Mouse (Mus musculus) ES-Bruce4 (cell line): ENCODE results near the gene Pth2. TPM values are rescaled to one million over a fixed set of nuclear protein-coding genes. Genes with fewer than 3 reads are reported as not detected.
"Not testable (repeated sequence)": the region's sequence is repeated elsewhere in the genome, so short reads cannot be mapped to it uniquely, and the experiment has no call there.

Source experiments
- H3K27ac ChIP-seq: 2 replicates; pipeline ENCODE4 v1.5.1; 2012; ENCODE audit warnings: low read length, inconsistent platforms; ENCODE audit not compliant: insufficient read depth
- H3K27me3 ChIP-seq: 2 replicates; pipeline ENCODE4 v1.6.1; 2012; ENCODE audit warnings: mild to moderate bottlenecking, low read length, inconsistent platforms; ENCODE audit not compliant: control insufficient read depth, poor library complexity, insufficient read depth, severe bottlenecking
- H3K36me3 ChIP-seq: 2 replicates; pipeline ENCODE4 v1.6.1; 2012; ENCODE audit warnings: inconsistent platforms, mild to moderate bottlenecking, low read length, moderate library complexity; ENCODE audit not compliant: control insufficient read depth, poor library complexity, insufficient read depth, severe bottlenecking
- H3K4me1 ChIP-seq: one replicate; pipeline ENCODE4 v1.8.1; 2011; ENCODE audit warnings: low read length; ENCODE audit not compliant: control insufficient read depth, insufficient read depth
- H3K4me3 ChIP-seq: 2 replicates; pipeline ENCODE4 v1.5.1; 2011; ENCODE audit warnings: low read depth, mild to moderate bottlenecking, low read length
- H3K9ac ChIP-seq: 2 replicates; pipeline ENCODE4 v1.6.1; 2012; ENCODE audit warnings: low read depth, mild to moderate bottlenecking, inconsistent platforms; ENCODE audit not compliant: poor library complexity, severe bottlenecking
- H3K9me3 ChIP-seq: replicated peaks from 2 replicates; pipeline ENCODE4 v1.6.1; 2012; ENCODE audit warnings: mild to moderate bottlenecking, low read length, inconsistent platforms; ENCODE audit not compliant: control insufficient read depth, poor library complexity, insufficient read depth, severe bottlenecking
- CTCF ChIP-seq: IDR thresholded peaks from one replicate; pipeline ENCODE4 v1.8.1; 2011; ENCODE audit warnings: low read depth, low read length
- EP300 ChIP-seq: IDR thresholded peaks from 2 replicates; pipeline ENCODE4 v1.6.1; 2011; ENCODE audit warnings: low read depth, low read length; ENCODE audit not compliant: insufficient read depth
- POLR2A ChIP-seq: IDR thresholded peaks from one replicate; pipeline ENCODE4 v1.8.1; 2011; ENCODE audit warnings: low read length; ENCODE audit not compliant: insufficient read depth
- polyA plus RNA-seq: library from polyadenylated mRNA; stranded (reverse); fragments of >200 nt; gene quantifications from 2 replicates; pipeline ENCODE4 v1.2.4, GENCODE M21; 2011; ENCODE audit warnings: low read depth; ENCODE audit not compliant: missing spikeins, insufficient read depth, insufficient read length

The Pth2 gene
- polyA plus RNA-seq, 1 experiment, result not detected

DNA sequence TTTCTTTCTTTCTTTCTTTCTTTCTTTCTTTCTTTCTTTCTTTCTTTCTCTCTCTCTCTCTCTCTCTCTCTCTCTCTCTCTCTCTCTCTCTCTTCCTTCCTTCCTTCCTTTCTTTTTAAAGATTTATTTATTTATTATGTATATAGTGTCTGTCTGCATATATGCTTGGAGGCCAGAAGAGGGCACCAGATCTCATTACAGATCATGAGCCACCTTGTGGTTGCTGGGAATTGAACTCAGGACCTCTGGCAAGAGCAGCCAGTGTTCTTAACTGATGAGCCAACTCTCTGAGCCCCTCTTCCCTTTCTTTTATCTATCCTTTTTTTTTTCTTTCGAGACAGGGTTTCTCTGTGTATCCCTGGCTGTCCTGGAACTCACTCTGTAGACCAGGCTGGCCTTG, 7.0 kb upstream of the Pth2 start:
- H3K27ac ChIP-seq, H3K4me3 ChIP-seq, H3K27me3 ChIP-seq, H3K36me3 ChIP-seq, H3K9me3 ChIP-seq, H3K4me1 ChIP-seq, H3K9ac ChIP-seq: not testable (repeated sequence)
- peak; percentile 17 for TF ChIP-seq CTCF

DNA sequence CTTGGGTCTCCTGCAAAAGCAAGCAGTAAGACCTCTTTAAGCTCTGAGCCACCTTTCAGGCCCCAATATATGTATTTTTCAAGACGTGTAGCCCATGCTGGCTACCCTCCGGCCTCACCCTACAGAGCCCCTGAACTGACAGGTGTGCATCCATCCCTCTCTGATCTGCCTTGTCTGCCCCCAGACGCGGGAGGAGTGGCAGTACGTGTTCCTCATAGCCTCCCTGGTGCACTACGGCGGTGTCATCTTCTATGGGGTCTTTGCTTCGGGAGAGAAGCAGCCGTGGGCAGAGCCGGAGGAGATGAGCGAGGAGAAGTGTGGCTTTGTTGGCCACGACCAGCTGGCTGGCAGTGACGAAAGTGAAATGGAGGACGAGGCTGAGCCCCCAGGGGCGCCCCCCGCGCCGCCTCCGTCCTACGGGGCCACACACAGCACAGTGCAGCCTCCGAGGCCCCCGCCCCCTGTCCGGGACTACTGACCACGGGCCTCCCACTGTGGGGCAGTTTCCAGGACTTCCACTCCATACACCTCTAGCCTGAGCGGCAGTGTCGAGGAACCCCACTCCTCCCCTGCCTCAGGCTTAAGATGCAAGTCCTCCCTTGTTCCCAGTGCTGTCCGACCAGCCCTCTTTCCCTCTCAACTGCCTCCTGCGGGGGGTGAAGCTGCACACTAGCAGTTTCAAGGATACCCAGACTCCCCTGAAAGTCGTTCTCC, 6.1 kb upstream of the Pth2 start:
- no peak overlapping the region for H3K27ac ChIP-seq
- peaks cover 6% of the 10 kb centered on the region for H3K27me3 ChIP-seq
- peaks cover 3% of the 10 kb centered on the region; the same call in 1 of the 2 replicates for H3K9me3 ChIP-seq
- H3K36me3 ChIP-seq, result no peaks in the 10 kb centered on the region
- H3K4me3 ChIP-seq, result peak overlapping the region; percentile 14; the same call in 1 of the 2 replicates
- TF ChIP-seq EP300, result peak; percentile 60; the same call in 1 of the 2 replicates
- TF ChIP-seq CTCF, result no peak
- peaks cover 2% of the 10 kb centered on the region for H3K4me1 ChIP-seq
- H3K9ac ChIP-seq, result 0 out of 2 replicates have a peak overlapping the region, but pooled peaks have one; percentile 6

DNA sequence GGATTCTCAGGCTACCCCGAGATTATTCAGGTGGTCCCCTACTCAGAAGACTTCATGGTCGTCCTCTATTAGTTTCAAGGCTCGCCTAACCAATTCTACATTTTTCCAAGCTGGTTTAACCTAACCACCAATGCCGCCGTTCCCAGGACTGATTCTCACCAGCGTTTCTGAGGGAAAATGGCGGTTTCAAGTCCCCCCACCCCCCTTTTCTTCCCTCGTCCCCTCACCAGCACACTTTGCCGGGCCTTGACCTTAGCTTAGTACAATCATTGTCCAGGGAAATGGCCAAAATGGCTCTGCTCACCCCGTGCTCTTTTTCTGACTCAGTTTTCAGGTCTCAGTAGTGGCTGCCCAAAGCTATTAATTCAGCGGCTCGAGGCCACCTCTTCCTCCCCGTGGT, 5.4 kb upstream of the Pth2 start:
- no peaks in the 10 kb centered on the region for H3K9me3 ChIP-seq
- no peak overlapping the region for H3K4me3 ChIP-seq
- H3K27me3 ChIP-seq, result peaks cover 6% of the 10 kb centered on the region
- peaks cover 2% of the 10 kb centered on the region for H3K4me1 ChIP-seq
- TF ChIP-seq POLR2A, result no peak
- TF ChIP-seq EP300, result no peak
- no peak for TF ChIP-seq CTCF
- H3K27ac ChIP-seq, result no peak overlapping the region
- no peaks in the 10 kb centered on the region for H3K36me3 ChIP-seq
- 0 out of 2 replicates have a peak overlapping the region, but pooled peaks have one; percentile 6 for H3K9ac ChIP-seq

DNA sequence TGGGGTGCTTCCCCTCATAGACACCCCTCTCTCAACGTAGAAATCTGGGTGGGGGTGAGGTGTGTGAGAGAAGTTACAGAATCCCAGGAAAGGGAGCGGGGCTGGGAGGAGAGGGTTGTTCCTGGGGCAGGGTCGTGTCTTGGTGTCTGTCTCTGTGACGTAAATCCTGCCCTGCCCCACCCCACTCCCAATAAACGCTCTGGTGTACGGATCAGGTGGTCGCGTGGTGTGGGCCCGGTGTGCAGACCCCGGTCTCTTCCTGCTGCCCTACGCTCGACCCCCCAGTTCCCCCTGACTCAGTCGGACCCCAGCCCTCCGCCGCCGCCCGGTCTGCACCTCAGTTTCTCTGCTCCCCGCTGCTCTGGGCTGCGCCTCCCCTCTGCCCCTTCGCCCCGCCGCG, 4.9 kb upstream of the Pth2 start:
- Histone ChIP-seq H3K4me3 (peak overlapping the region; percentile 55), H3K4me1 (peaks cover 2% of the 10 kb centered on the region), H3K27ac (no peak overlapping the region), H3K36me3 (no peaks in the 10 kb centered on the region), H3K9ac (peak overlapping the region; percentile 62), H3K9me3 (no peaks in the 10 kb centered on the region), H3K27me3 (peaks cover 6% of the 10 kb centered on the region)
- no peak for TF ChIP-seq POLR2A
- TF ChIP-seq EP300, result no peak
- no peak for TF ChIP-seq CTCF

DNA sequence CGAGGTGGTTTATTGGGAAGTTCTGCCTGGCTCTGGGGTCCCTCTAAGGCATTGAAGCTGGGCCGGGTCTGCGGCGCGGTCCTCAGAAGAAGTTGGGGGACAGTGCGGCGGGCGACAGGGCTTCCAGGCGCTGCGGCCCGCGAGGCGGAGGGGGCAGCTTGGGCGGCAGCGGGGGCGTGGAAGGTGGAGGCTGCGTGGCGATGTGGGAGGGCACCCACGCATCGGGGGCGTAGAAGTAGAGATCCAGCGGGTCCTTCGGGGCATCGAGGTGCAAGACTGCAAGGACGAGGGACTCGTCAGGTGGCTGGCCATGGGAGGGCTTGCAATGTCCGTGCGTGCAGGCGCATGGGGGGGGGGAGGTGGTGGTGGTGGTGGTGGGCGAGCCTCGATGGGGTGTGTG, 4.4 kb upstream of the Pth2 start:
- Histone ChIP-seq H3K36me3 (no peaks in the 10 kb centered on the region), H3K4me3 (peak overlapping the region; percentile 55), H3K27me3 (peaks cover 6% of the 10 kb centered on the region), H3K4me1 (peaks cover 2% of the 10 kb centered on the region), H3K27ac (no peak overlapping the region), H3K9me3 (no peaks in the 10 kb centered on the region), H3K9ac (peak overlapping the region; percentile 62)
- TF ChIP-seq EP300, result no peak
- TF ChIP-seq CTCF, result no peak
- no peak for TF ChIP-seq POLR2A

DNA sequence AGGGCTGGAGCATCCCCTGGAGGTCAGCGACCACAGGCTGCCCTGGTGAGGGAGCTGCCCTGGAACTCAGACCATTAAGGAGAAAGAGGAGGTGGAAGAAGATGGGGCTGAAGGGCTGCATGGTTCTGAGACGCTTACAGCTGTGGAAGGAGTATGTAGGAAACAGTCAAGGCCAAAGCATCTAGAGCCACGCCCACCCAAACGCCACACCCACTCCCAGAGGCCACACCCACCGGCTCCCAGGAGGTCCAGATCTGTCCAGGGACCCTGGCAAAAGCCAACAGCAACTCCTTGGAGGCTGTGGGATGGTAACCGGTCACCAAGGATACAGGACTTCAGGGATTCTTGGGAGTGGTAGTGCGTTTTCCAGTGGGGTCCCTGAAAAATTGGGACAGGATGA, 2.2 kb upstream of the Pth2 start:
- H3K27ac ChIP-seq, result no peak overlapping the region
- peaks cover 2% of the 10 kb centered on the region for H3K4me1 ChIP-seq
- H3K9me3 ChIP-seq, result no peaks in the 10 kb centered on the region
- H3K27me3 ChIP-seq, result peaks cover 6% of the 10 kb centered on the region
- no peak for TF ChIP-seq CTCF
- TF ChIP-seq EP300, result no peak
- TF ChIP-seq POLR2A, result no peak
- no peaks in the 10 kb centered on the region for H3K36me3 ChIP-seq
- H3K4me3 ChIP-seq, result no peak overlapping the region
- no peak overlapping the region for H3K9ac ChIP-seq
